Mouse (Mus musculus) gastrocnemius, adult 2 months (tissue): ENCODE data around the gene Ate1. TPM values are rescaled to one million over a fixed set of nuclear protein-coding genes. Genes with fewer than 3 reads are reported as not detected.
"Not testable (repeated sequence)": the region's sequence is repeated elsewhere in the genome, so short reads cannot be mapped to it uniquely, and the experiment has no call there.

Experiments
- DNase-seq: peaks from one replicate; pipeline ENCODE4 v3.0.0; 2022
- H3K27ac ChIP-seq: fragments of 200-600 bp; 2 replicates; pipeline ENCODE4 v1.8.1; 2022; ENCODE audit warnings: mild to moderate bottlenecking
- H3K4me3 ChIP-seq: fragments of 200-600 bp; 2 replicates; pipeline ENCODE4 v1.8.1; 2022; ENCODE audit warnings: mild to moderate bottlenecking, moderate library complexity
- CTCF ChIP-seq: fragments of 200-600 bp; IDR thresholded peaks from 2 replicates; pipeline ENCODE4 v1.8.1; 2022; ENCODE audit warnings: antibody characterized with exemption, mild to moderate bottlenecking, moderate library complexity
- intact Hi-C: fragments of 180-260 bp; cut with DNase I; formaldehyde crosslinking; loops from one replicate; pipeline ENCODE4 v1.15.1; 2025
- total RNA-seq, 2 experiments: library from RNA; stranded (reverse); gene quantifications; 2 replicates each; pipeline ENCODE4 v1.2.3; 2021

Ate1 gene
- total RNA-seq, 2 experiments from 2014 or later, result 36.0 to 36.6 TPM

GRCm38 (mm10) chr7:130545893-130546292 is 25.7 kb upstream of the Ate1 start:
- DNase-seq, result no peak
- peak overlapping the region; percentile 94 for H3K4me3 ChIP-seq
- intact Hi-C loops, result no loop called here
- H3K27ac ChIP-seq, result peak overlapping the region; percentile 99
- no peak for TF ChIP-seq CTCF

- Histone ChIP-seq H3K27ac (peak overlapping the region; percentile 99), H3K4me3 (peak overlapping the region; percentile 94; the same call in 1 of the 2 replicates)
- intact Hi-C loops, result no loop called here
- TF ChIP-seq CTCF, result no peak
- DNase-seq, result peak; percentile 2
Observed at GRCm38 (mm10) chr7:130545401-130545800, 25.2 kb upstream of the Ate1 start.

GRCm38 (mm10) chr7:130543181-130543580 is 23.0 kb upstream of the Ate1 start:
- Histone ChIP-seq H3K27ac (no peak overlapping the region), H3K4me3 (no peak overlapping the region)
- TF ChIP-seq CTCF, result no peak
- intact Hi-C loops, result no loop called here
- DNase-seq, result peak; percentile 1

GRCm38 (mm10) chr7:130540176-130540575 is 20.0 kb upstream of the Ate1 start:
- intact Hi-C loops, result no loop called here
- no peak overlapping the region for H3K4me3 ChIP-seq
- DNase-seq, result peak; percentile 11
- TF ChIP-seq CTCF, result no peak
- peak overlapping the region; percentile 2; the same call in 1 of the 2 replicates for H3K27ac ChIP-seq

- no peak for TF ChIP-seq CTCF
- H3K4me3 ChIP-seq, result no peak overlapping the region
- DNase-seq, result no peak
- intact Hi-C loops, result loop anchor here (10.0 kb wide), 2 partner anchors 68 to 228 kb away; no protein-coding TSS in a partner anchor
- no peak overlapping the region for H3K27ac ChIP-seq
Observed at GRCm38 (mm10) chr7:130537068-130537467, 16.9 kb upstream of the Ate1 start.

GRCm38 (mm10) chr7:130535174-130535573 is 15.0 kb upstream of the Ate1 start:
- intact Hi-C loops, result loop anchor here (10.0 kb wide), 2 partner anchors 70 to 230 kb away; no protein-coding TSS in a partner anchor
- TF ChIP-seq CTCF, result peak; percentile 45
- DNase-seq, result no peak
- Histone ChIP-seq H3K27ac (no peak overlapping the region), H3K4me3 (no peak overlapping the region)

- intact Hi-C loops, result loop anchor here (10.0 kb wide), 2 partner anchors 71 to 231 kb away; no protein-coding TSS in a partner anchor
- peak overlapping the region; percentile 10; the same call in 1 of the 2 replicates for H3K4me3 ChIP-seq
- DNase-seq, result peak; percentile 92
- TF ChIP-seq CTCF, result peak; percentile 80
- H3K27ac ChIP-seq, result peak overlapping the region; percentile 85
Observed at GRCm38 (mm10) chr7:130533316-130534260, 13.4 kb upstream of the Ate1 start.

- not testable (repeated sequence) for DNase-seq, H3K27ac ChIP-seq, H3K4me3 ChIP-seq
- intact Hi-C loops, result loop anchor here (10.0 kb wide), 2 partner anchors 74 to 234 kb away; no protein-coding TSS in a partner anchor
Observed at GRCm38 (mm10) chr7:130531138-130531537, 11.0 kb upstream of the Ate1 start.

- no peak overlapping the region for H3K4me3 ChIP-seq
- TF ChIP-seq CTCF, result no peak
- intact Hi-C loops, result no loop called here
- no peak for DNase-seq
- H3K27ac ChIP-seq, result no peak overlapping the region
Observed at GRCm38 (mm10) chr7:130527306-130527705, 7.1 kb upstream of the Ate1 start.

- Histone ChIP-seq H3K4me3 (no peak overlapping the region), H3K27ac (no peak overlapping the region)
- no peak for TF ChIP-seq CTCF
- intact Hi-C loops, result no loop called here
- no peak for DNase-seq
Observed at GRCm38 (mm10) chr7:130523451-130523850, 3.3 kb upstream of the Ate1 start.

- intact Hi-C loops, result no loop called here
- DNase-seq, result no peak
- Histone ChIP-seq H3K27ac (peak overlapping the region; percentile 91), H3K4me3 (no peak overlapping the region)
- no peak for TF ChIP-seq CTCF
Observed at GRCm38 (mm10) chr7:130520812-130521422, 748 bp upstream of the Ate1 start.

- H3K27ac ChIP-seq, result peak overlapping the region; percentile 91
- H3K4me3 ChIP-seq, result peak overlapping the region; percentile 90
- no peak for TF ChIP-seq CTCF
- peak; percentile 99 for DNase-seq
- intact Hi-C loops, result no loop called here
Observed at GRCm38 (mm10) chr7:130519096-130520048, 797 bp downstream of the Ate1 start.
